ENCODE assay signal across 11 mouse cellular contexts in the genomic region with DNA sequence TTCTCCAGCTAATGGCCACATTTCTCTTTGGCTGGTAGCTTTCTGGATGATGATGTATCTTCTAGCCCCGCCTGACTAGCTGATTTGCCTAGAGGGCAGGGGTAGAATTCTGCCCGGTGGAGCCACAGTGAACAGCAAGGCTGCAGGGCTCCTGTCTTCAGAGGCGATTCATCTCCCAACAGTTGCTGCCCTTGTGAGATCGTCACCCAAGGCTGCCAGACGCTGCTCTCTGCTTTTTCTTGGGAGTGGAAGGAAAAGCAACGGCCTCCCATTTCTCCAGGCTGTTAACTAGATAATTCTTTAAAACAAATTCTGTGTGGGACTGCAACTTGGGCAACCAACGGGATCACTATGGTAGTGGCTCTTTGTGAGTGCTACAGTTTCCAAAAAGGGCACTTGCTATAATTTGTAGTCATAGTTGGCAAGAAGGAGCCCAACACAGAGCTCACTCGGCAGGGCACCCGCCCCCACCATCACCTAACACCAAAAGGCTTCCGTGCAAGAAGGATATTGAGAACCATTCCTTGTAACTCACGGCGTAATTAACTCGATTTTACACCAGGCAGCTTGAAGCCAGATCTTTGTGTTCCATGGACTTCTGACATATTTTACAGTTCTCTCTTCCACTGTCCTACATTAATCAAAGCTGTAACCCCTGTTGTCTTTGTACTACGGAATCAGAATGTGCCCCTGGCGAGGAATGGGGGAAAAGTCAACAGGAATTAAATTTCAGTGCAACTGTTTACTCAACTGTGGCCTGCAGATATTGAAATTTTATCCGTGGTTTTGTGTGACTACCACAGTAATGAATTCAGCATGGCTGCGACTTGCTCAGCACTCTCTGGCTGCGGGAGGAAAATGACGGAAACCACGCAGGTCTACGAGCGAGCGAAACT.
DNase-seq lines count a peak whose midpoint lies in the region; ATAC-seq and TF ChIP-seq lines count a peak whose summit lies in the region.
"Had no signal": no experiment of that assay in that cellular context is flagged by ENCODE, and none has a peak within 500 bp of the region (broad histone marks: within the 10 kb centered on the region; RNA-seq: fewer than 3 reads in every experiment).

No protein-coding gene starts in this region.

- H3K27ac ChIP-seq in heart, embryonic 15.5 days: 0 out of 2 replicates have a peak overlapping the region, but pooled peaks have one; percentile 1
- H3K27ac ChIP-seq in embryonic facial prominence, embryonic 14.5 days (replicated peaks; ENCODE audit: low read depth, low read length): peak overlapping the region; percentile 76
- H3K27ac ChIP-seq in midbrain, postnatal 0 days (ENCODE audit: low read depth, low read length): no peak overlapping the region
- no peak overlapping the region for H3K27ac ChIP-seq in left cerebral cortex, adult 2 months

- WGBS in heart, embryonic 15.5 days: 68% methylated on average over 23 of the region's 23 CpGs
- 14% methylated on average over 23 of the region's 23 CpGs for WGBS in embryonic facial prominence, embryonic 14.5 days
- 65% methylated on average over 23 of the region's 23 CpGs for WGBS in midbrain, postnatal 0 days

- intact Hi-C loops in left cerebral cortex, adult 2 months (cut with DNase I): no loop called here

- no peak overlapping the region for H3K4me3 ChIP-seq in heart, embryonic 15.5 days
- peak overlapping the region; percentile 19 for H3K4me3 ChIP-seq in embryonic facial prominence, embryonic 14.5 days (ENCODE audit: low read depth, low read length)
- no peak overlapping the region for H3K4me3 ChIP-seq in midbrain, postnatal 0 days (ENCODE audit: low read depth, low read length)
- H3K4me3 ChIP-seq in left cerebral cortex, adult 2 months: no peak overlapping the region

- H3K4me2 ChIP-seq in heart, embryonic 15.5 days: no peak overlapping the region
- H3K4me2 ChIP-seq in embryonic facial prominence, embryonic 14.5 days (ENCODE audit: low read depth, low read length): peak overlapping the region; percentile 54
- no peak overlapping the region for H3K4me2 ChIP-seq in midbrain, postnatal 0 days (ENCODE audit: low read depth, low read length, poor library complexity, severe bottlenecking)

- no peaks in the 10 kb centered on the region for H3K9me3 ChIP-seq in heart, embryonic 15.5 days (replicated peaks)
- no peaks in the 10 kb centered on the region for H3K9me3 ChIP-seq in embryonic facial prominence, embryonic 14.5 days (ENCODE audit: control insufficient read depth, low read length)
- no peaks in the 10 kb centered on the region for H3K9me3 ChIP-seq in midbrain, postnatal 0 days (ENCODE audit: low read length)
- H3K9me3 ChIP-seq: G1E had no signal

- H3K27me3 ChIP-seq in heart, embryonic 15.5 days: no peaks in the 10 kb centered on the region
- H3K27me3 ChIP-seq in embryonic facial prominence, embryonic 14.5 days (replicated peaks; ENCODE audit: control insufficient read depth, insufficient read depth, low read length): no peaks in the 10 kb centered on the region
- H3K27me3 ChIP-seq in midbrain, postnatal 0 days (ENCODE audit: insufficient read depth, low read length): no peaks in the 10 kb centered on the region

- no peak overlapping the region for H3K9ac ChIP-seq in heart, embryonic 15.5 days
- 0 out of 2 replicates have a peak overlapping the region, but pooled peaks have one; percentile 1 for H3K9ac ChIP-seq in embryonic facial prominence, embryonic 14.5 days (ENCODE audit: low read depth, low read length)
- no peak overlapping the region for H3K9ac ChIP-seq in midbrain, postnatal 0 days (replicated peaks; ENCODE audit: low read length, poor library complexity, severe bottlenecking)

- DNase-seq in heart, adult 8-10 months (ENCODE audit: low spot score): no peak
- DNase-seq in adrenal gland, postnatal 10 days: peak; percentile 23
- peak; percentile 85 for DNase-seq in embryonic facial prominence, embryonic 14.5 days (ENCODE audit: low spot score)
- DNase-seq in midbrain, postnatal 0 days (ENCODE audit: low spot score): peak; percentile 21
- no peak for DNase-seq in layer of hippocampus, adult 11-12 months (ENCODE audit: low spot score)
- no peak for DNase-seq in layer of hippocampus, adult 18-20 months (ENCODE audit: low spot score in 2 of 2)
- DNase-seq in left cerebral cortex, adult 2 months (ENCODE audit: extremely low spot score in 1 of 2, low spot score in 2 of 2): no peak
- DNase-seq: gastrocnemius, postnatal 25 days; layer of hippocampus, adult 9-11 months had no signal

- TF ChIP-seq CTCF in midbrain, postnatal 0 days (IDR thresholded peaks at IDR 0.05): no peak
- TF ChIP-seq CTCF in left cerebral cortex, adult 2 months (IDR thresholded peaks at IDR 0.05): no peak

- H3K36me3 ChIP-seq in heart, embryonic 15.5 days: no peaks in the 10 kb centered on the region
- H3K36me3 ChIP-seq in embryonic facial prominence, embryonic 14.5 days (ENCODE audit: control insufficient read depth, insufficient read depth, low read length): no peaks in the 10 kb centered on the region
- H3K36me3 ChIP-seq in midbrain, postnatal 0 days (ENCODE audit: insufficient read depth, low read length): no peaks in the 10 kb centered on the region

- ATAC-seq in heart, embryonic 15.5 days (replicated peaks; ENCODE audit: insufficient number of reproducible peaks, insufficient read depth, low FRiP score, low read depth): no peak
- peak; percentile 71 for ATAC-seq in embryonic facial prominence, embryonic 14.5 days (ENCODE audit: low read depth)
- no peak for ATAC-seq in midbrain, postnatal 0 days (ENCODE audit: low FRiP score)

- H3K4me1 ChIP-seq in heart, embryonic 15.5 days (replicated peaks): peaks cover 8% of the 10 kb centered on the region; the same call in 1 of the 2 replicates
- peaks cover 17% of the 10 kb centered on the region for H3K4me1 ChIP-seq in embryonic facial prominence, embryonic 14.5 days (ENCODE audit: control insufficient read depth, insufficient read depth, low read length)
- H3K4me1 ChIP-seq in midbrain, postnatal 0 days (ENCODE audit: insufficient read depth, low read length): no peaks in the 10 kb centered on the region

Comparison
In these comparisons a context has a peak if more than half of its experiments do, and no peak if none do; other contexts are left out.
1. H3K27ac ChIP-seq: peak in heart, embryonic 15.5 days (single experiment) and embryonic facial prominence, embryonic 14.5 days (single experiment); none in midbrain, postnatal 0 days (single experiment) and left cerebral cortex, adult 2 months (single experiment).
2. DNase-seq: peak in adrenal gland, postnatal 10 days (single experiment), embryonic facial prominence, embryonic 14.5 days (single experiment) and midbrain, postnatal 0 days (single experiment); none in heart, adult 8-10 months (single experiment), layer of hippocampus, adult 11-12 months (single experiment), layer of hippocampus, adult 18-20 months (0 of 2) and left cerebral cortex, adult 2 months (0 of 2).